Mouse (Mus musculus) MEL (cell line): ENCODE measurements around the gene Olfr1098. TPM values are rescaled to one million over a fixed set of nuclear protein-coding genes. Genes with fewer than 3 reads are reported as not detected.

Source experiments
- DNase-seq: peaks from one replicate; pipeline ENCODE4 v3.0.0; 2011; ENCODE audit warnings: low read depth, low spot score
- H3K27ac ChIP-seq: 2 replicates; pipeline ENCODE4 v1.5.1; 2012; ENCODE audit warnings: low read depth, mild to moderate bottlenecking, control low read depth, low read length, moderate library complexity; ENCODE audit not compliant: control insufficient read depth
- H3K27me3 ChIP-seq, 2 experiments: fragments of 150-350 bp in 1 of 2; sonication (generic) in 1 of 2; 2 replicates each; pipeline ENCODE4 v1.6.1; 2012; ENCODE audit warnings: low read length in 2 of 2, mild to moderate bottlenecking in 2 of 2, improper control_type of control experiment in 1 of 2, moderate library complexity in 1 of 2; ENCODE audit not compliant: insufficient read depth in 2 of 2, control insufficient read depth in 1 of 2
- H3K36me3 ChIP-seq, 2 experiments: 2 replicates each; pipeline ENCODE4 v1.6.1; 2012 to 2014; ENCODE audit warnings: low read length in 2 of 2, improper control_type of control experiment in 1 of 2, inconsistent platforms in 1 of 2, mild to moderate bottlenecking in 1 of 2; ENCODE audit not compliant: insufficient read depth in 2 of 2, control insufficient read depth in 1 of 2
- H3K4me1 ChIP-seq, 2 experiments: fragments of 150-350 bp in 1 of 2; sonication (generic) in 1 of 2; 2 replicates each; pipeline ENCODE4 v1.6.1; 2012; ENCODE audit warnings: low read length in 2 of 2, improper control_type of control experiment in 1 of 2, mild to moderate bottlenecking in 1 of 2; ENCODE audit not compliant: insufficient read depth in 2 of 2, control insufficient read depth in 1 of 2
- H3K4me3 ChIP-seq, 2 experiments: fragments of 150-350 bp in 1 of 2; sonication (generic) in 1 of 2; 2 replicates each; pipeline ENCODE4 v1.5.1; 2012; ENCODE audit warnings: low read depth in 2 of 2, low read length in 2 of 2, mild to moderate bottlenecking in 2 of 2, moderate library complexity in 2 of 2, control low read depth in 1 of 2, improper control_type of control experiment in 1 of 2; ENCODE audit not compliant: control insufficient read depth in 1 of 2, insufficient read depth in 1 of 2
- H3K79me2 ChIP-seq: 2 replicates; pipeline ENCODE4 v1.6.1; 2012; ENCODE audit warnings: mild to moderate bottlenecking, low read length, moderate library complexity; ENCODE audit not compliant: control insufficient read depth, poor library complexity, insufficient read depth
- H3K9ac ChIP-seq: 2 replicates; pipeline ENCODE4 v1.6.1; 2012; ENCODE audit warnings: low read depth, mild to moderate bottlenecking, control low read depth, low read length, moderate library complexity; ENCODE audit not compliant: control insufficient read depth, poor library complexity, severe bottlenecking
- H3K9me3 ChIP-seq: fragments of 150-350 bp; sonication (generic); replicated peaks from 2 replicates; pipeline ENCODE4 v1.6.1; 2012; ENCODE audit warnings: mild to moderate bottlenecking, low read length, improper control_type of control experiment, moderate library complexity; ENCODE audit not compliant: insufficient read depth
- GATA1 ChIP-seq: IDR thresholded peaks from 2 replicates; pipeline ENCODE4 v1.6.1; 2011; ENCODE audit warnings: low read depth, low read length, improper control_type of control experiment
- MYB ChIP-seq: IDR thresholded peaks from 2 replicates; pipeline ENCODE4 v1.6.1; 2011; ENCODE audit warnings: mild to moderate bottlenecking, low read depth, low read length, improper control_type of control experiment
- MYC ChIP-seq: IDR thresholded peaks from 2 replicates; pipeline ENCODE4 v1.6.1; 2011; ENCODE audit warnings: low read depth, mild to moderate bottlenecking, low read length, improper control_type of control experiment, moderate library complexity
- RCOR1 ChIP-seq: IDR thresholded peaks from 2 replicates; pipeline ENCODE4 v1.6.1; 2012; ENCODE audit warnings: low read depth, mild to moderate bottlenecking, inconsistent platforms, low read length, improper control_type of control experiment
- USF1 ChIP-seq: IDR thresholded peaks from 2 replicates; pipeline ENCODE4 v1.6.1; 2014; ENCODE audit warnings: low read depth, mild to moderate bottlenecking, inconsistent platforms, low read length, improper control_type of control experiment, moderate library complexity
- polyA plus RNA-seq, 2 experiments: library from polyadenylated mRNA; stranded (reverse) in 1 of 2; unstranded in 1 of 2; fragments of >175 nt in 1 of 2; fragments of >200 nt in 1 of 2; gene quantifications; 2 replicates each; pipeline versions ENCODE4 v1.2.1 to v1.2.4; 2012; ENCODE audit warnings: low replicate concordance in 2 of 2, low read depth in 1 of 2; ENCODE audit not compliant: insufficient read length in 2 of 2, insufficient read depth in 1 of 2, missing spikeins in 1 of 2
- total RNA-seq: library from RNA; depleted of rRNA; stranded (reverse); fragments of 300-350 nt; gene quantifications from 2 replicates; pipeline ENCODE4 v1.2.3, GENCODE M21; 2012; rRNA removed

Gene Olfr1098
- total and polyA plus RNA-seq, 3 experiments, result not detected

DNA sequence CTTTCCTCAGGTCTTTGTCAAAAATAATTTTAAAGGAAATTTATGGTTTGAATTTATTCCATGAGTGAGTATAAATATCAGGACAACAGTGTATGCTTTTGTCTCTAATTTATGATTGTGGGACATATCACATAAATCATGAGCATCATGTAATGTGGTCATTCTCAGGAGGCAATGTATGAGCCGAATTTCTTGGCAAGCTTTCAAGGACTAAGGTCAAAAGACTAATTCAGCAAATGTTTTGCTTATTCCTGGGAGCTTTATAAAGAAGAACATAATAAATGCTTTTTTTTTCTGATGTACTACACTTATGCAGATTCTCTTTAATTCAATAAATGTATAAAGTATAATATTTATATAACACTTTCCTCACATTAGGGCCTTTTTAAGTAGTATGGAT, 49.6 kb downstream of the Olfr1098 start, which contains the start of gene Gm13723:
TSS of gene Gm13723 (minus strand) at position 101 of the 400 bp plus-strand sequence.
- no peak for TF ChIP-seq GATA1
- TF ChIP-seq MYB, result no peak
- no peak for TF ChIP-seq USF1
- TF ChIP-seq RCOR1, result no peak
- TF ChIP-seq MYC, result no peak
- H3K4me1 ChIP-seq, result no peaks in the 10 kb centered on the region
- no peak within 1 kb of the TSS for H3K27ac ChIP-seq
- H3K4me3 ChIP-seq, result no peak within 1 kb of the TSS
- H3K9me3 ChIP-seq, result no peaks in the 10 kb centered on the region
- no peak for DNase-seq
- H3K79me2 ChIP-seq, result no peaks in the 10 kb centered on the region
- no peak within 1 kb of the TSS for H3K9ac ChIP-seq
- no peaks in the 10 kb centered on the region for H3K27me3 ChIP-seq
- no peaks in the 10 kb centered on the region for H3K36me3 ChIP-seq

Other genes with a start within 250 kb of the Olfr1098 start
- gene Olfr1086, start 244.5 kb downstream of the Olfr1098 start, total RNA-seq, result not detected in 2 replicates
- gene Olfr1086, start 244.5 kb downstream of the Olfr1098 start, polyA plus RNA-seq, result not detected
- gene Olfr1087, start 226.2 kb downstream of the Olfr1098 start, total RNA-seq, result not detected in 2 replicates
- not detected for gene Olfr1087, start 226.2 kb downstream of the Olfr1098 start, polyA plus RNA-seq
- not detected in 2 replicates for gene Olfr1089, start 190.8 kb downstream of the Olfr1098 start, total RNA-seq
- gene Olfr1089, start 190.8 kb downstream of the Olfr1098 start, polyA plus RNA-seq, result not detected
- gene Olfr1090, start 165.6 kb downstream of the Olfr1098 start, total RNA-seq, result not detected in 2 replicates
- gene Olfr1090, start 165.6 kb downstream of the Olfr1098 start, polyA plus RNA-seq, result not detected
- not detected in 2 replicates for gene Olfr1093, start 142.1 kb downstream of the Olfr1098 start, total RNA-seq
- not detected for gene Olfr1093, start 142.1 kb downstream of the Olfr1098 start, polyA plus RNA-seq
- not detected in 2 replicates for gene Olfr141, start 114.5 kb downstream of the Olfr1098 start, total RNA-seq
- not detected for gene Olfr141, start 114.5 kb downstream of the Olfr1098 start, polyA plus RNA-seq
- not detected in 2 replicates for gene Olfr1094, start 99.9 kb downstream of the Olfr1098 start, total RNA-seq
- gene Olfr1094, start 99.9 kb downstream of the Olfr1098 start, polyA plus RNA-seq, result not detected
- gene Olfr1095, start 72.8 kb downstream of the Olfr1098 start, total RNA-seq, result not detected in 2 replicates
- not detected for gene Olfr1095, start 72.8 kb downstream of the Olfr1098 start, polyA plus RNA-seq
- not detected in 2 replicates for gene Gm13723, start 49.7 kb downstream of the Olfr1098 start, total RNA-seq
- gene Gm13723, start 49.7 kb downstream of the Olfr1098 start, polyA plus RNA-seq, result not detected
- not detected in 2 replicates for gene Olfr1097, start 32.3 kb downstream of the Olfr1098 start, total RNA-seq
- not detected for gene Olfr1097, start 32.3 kb downstream of the Olfr1098 start, polyA plus RNA-seq
- gene Olfr1099, start 36.1 kb upstream of the Olfr1098 start, total RNA-seq, result not detected in 2 replicates
- not detected for gene Olfr1099, start 36.1 kb upstream of the Olfr1098 start, polyA plus RNA-seq
- not detected in 2 replicates for gene Olfr1100, start 55.4 kb upstream of the Olfr1098 start, total RNA-seq
- not detected for gene Olfr1100, start 55.4 kb upstream of the Olfr1098 start, polyA plus RNA-seq
- gene Olfr1101, start 66.7 kb upstream of the Olfr1098 start, total RNA-seq, result not detected in 2 replicates
- not detected for gene Olfr1101, start 66.7 kb upstream of the Olfr1098 start, polyA plus RNA-seq
- not detected in 2 replicates for gene Olfr1102, start 73.9 kb upstream of the Olfr1098 start, total RNA-seq
- not detected for gene Olfr1102, start 73.9 kb upstream of the Olfr1098 start, polyA plus RNA-seq
- not detected in 2 replicates for gene Olfr1104, start 102.5 kb upstream of the Olfr1098 start, total RNA-seq
- not detected for gene Olfr1104, start 102.5 kb upstream of the Olfr1098 start, polyA plus RNA-seq
- gene Olfr1105, start 112.0 kb upstream of the Olfr1098 start, total RNA-seq, result not detected in 2 replicates
- not detected for gene Olfr1105, start 112.0 kb upstream of the Olfr1098 start, polyA plus RNA-seq
- gene Olfr1106, start 127.7 kb upstream of the Olfr1098 start, total RNA-seq, result not detected in 2 replicates
- not detected for gene Olfr1106, start 127.7 kb upstream of the Olfr1098 start, polyA plus RNA-seq
- not detected in 2 replicates for gene Olfr1107, start 151.3 kb upstream of the Olfr1098 start, total RNA-seq
- not detected for gene Olfr1107, start 151.3 kb upstream of the Olfr1098 start, polyA plus RNA-seq
- gene Olfr1109, start 171.5 kb upstream of the Olfr1098 start, total RNA-seq, result not detected in 2 replicates
- gene Olfr1109, start 171.5 kb upstream of the Olfr1098 start, polyA plus RNA-seq, result not detected
- gene Olfr259, start 190.0 kb upstream of the Olfr1098 start, total RNA-seq, result not detected in 2 replicates
- gene Olfr259, start 190.0 kb upstream of the Olfr1098 start, polyA plus RNA-seq, result not detected
- not detected in 2 replicates for gene Olfr1110, start 215.8 kb upstream of the Olfr1098 start, total RNA-seq
- not detected for gene Olfr1110, start 215.8 kb upstream of the Olfr1098 start, polyA plus RNA-seq
- gene Olfr1111, start 228.1 kb upstream of the Olfr1098 start, total RNA-seq, result not detected in 2 replicates
- not detected for gene Olfr1111, start 228.1 kb upstream of the Olfr1098 start, polyA plus RNA-seq